Mouse (Mus musculus): Measurements from ENCODE around the gene AU022252. TPM values are rescaled to one million over a fixed set of nuclear protein-coding genes. Genes with fewer than 3 reads are reported as not detected.

AU022252 gene
- polyA plus RNA-seq, 1 experiment from 2014 or later = 28.7 TPM

GRCm38 (mm10) chr4:119195582-119196320 is 36.8 kb downstream of the AU022252 start:
- H3K4me1 ChIP-seq (replicated peaks) = peaks cover 27% of the 10 kb centered on the region
- H3K9ac ChIP-seq = peak overlapping the region; percentile 81
- 3% methylated on average over 18 of the region's 18 CpGs for WGBS
- peak overlapping the region; percentile 88 for H3K4me3 ChIP-seq
- no peaks in the 10 kb centered on the region for H3K27me3 ChIP-seq
- H3K9me3 ChIP-seq = no peaks in the 10 kb centered on the region
- H3K36me3 ChIP-seq = peaks cover 2% of the 10 kb centered on the region; the same call in 1 of the 2 replicates
- H3K27ac ChIP-seq (replicated peaks) = peak overlapping the region; percentile 85
- no peak for ATAC-seq (ENCODE audit: low FRiP score, low read depth)
- H3K4me2 ChIP-seq = peak overlapping the region; percentile 80

- ATAC-seq (ENCODE audit: low FRiP score, low read depth) = peak; percentile 93
Observed at GRCm38 (mm10) chr4:119194909-119195581, 37.5 kb downstream of the AU022252 start, which contains the start of gene Svbp. TSS of gene Svbp (plus strand) at chr4:119195306.

DNA sequence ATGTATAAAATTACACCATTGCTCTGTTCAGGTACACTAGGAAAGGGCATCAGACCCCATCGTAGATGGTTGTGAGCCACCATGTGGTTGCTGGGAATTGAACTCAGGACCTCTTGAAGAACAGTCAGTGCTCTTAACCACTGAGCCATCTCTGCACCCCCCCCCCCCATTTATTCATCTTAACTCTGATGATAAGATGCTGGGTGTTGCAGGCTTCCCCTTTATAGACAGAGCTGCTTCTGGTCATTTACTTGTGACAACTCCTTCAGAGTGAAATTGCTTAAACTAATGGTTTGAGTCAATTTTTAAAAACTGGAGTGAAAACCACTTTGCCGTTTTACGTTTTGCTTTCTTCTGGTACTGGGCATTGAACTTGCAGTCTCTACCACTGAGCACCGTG is 39.8 kb downstream of the AU022252 start:
- Histone ChIP-seq H3K36me3 (no peaks in the 10 kb centered on the region), H3K4me3 (no peak overlapping the region), H3K4me2 (no peak overlapping the region), H3K9me3 (no peaks in the 10 kb centered on the region), H3K9ac (no peak overlapping the region), H3K4me1 (replicated peaks) (peaks cover 20% of the 10 kb centered on the region), H3K27ac (replicated peaks) (no peak overlapping the region), H3K27me3 (no peaks in the 10 kb centered on the region)
- 92% methylated on average over 4 of the region's 4 CpGs for WGBS
- ATAC-seq (ENCODE audit: low FRiP score, low read depth) = no peak

More at GRCm38 (mm10) chr4:119194909-119195581, 37.5 kb downstream of the AU022252 start, which contains the start of gene Svbp:
- Histone ChIP-seq H3K4me2 (peak within 1 kb of the TSS; percentile 80), H3K4me1 (replicated peaks) (peaks cover 27% of the 10 kb centered on the region), H3K9ac (peak within 1 kb of the TSS; percentile 81), H3K4me3 (peak within 1 kb of the TSS; percentile 88), H3K27ac (replicated peaks) (peak within 1 kb of the TSS; percentile 85), H3K9me3 (no peaks in the 10 kb centered on the region), H3K36me3 (no peaks in the 10 kb centered on the region), H3K27me3 (no peaks in the 10 kb centered on the region)
- WGBS = 0% methylated on average over 38 of the region's 47 CpGs

DNA sequence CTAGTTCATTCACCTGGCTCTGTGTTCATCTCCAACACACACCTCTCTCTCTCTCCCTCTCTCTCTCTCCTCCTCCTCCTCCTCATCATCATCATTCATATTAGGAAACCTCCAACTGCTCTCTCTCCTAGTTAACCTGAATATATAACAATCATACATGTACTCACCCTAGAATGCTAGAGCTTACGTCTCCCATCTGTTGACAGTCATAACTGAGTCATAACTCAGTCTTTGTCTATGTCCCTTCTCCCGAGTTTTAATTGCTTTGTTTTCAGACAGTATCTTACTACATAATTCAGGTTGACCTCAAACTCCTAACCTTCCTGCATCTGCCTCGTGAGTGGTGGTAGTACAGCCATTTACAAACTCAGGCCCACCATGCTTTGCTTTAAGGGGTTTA is 41.2 kb downstream of the AU022252 start:
- WGBS = 76% methylated on average over 3 of the region's 3 CpGs
- H3K4me1 ChIP-seq (replicated peaks) = 0 out of 2 replicates have a peak, but pooled peaks cover 7% of the 10 kb centered on the region
- H3K4me3 ChIP-seq = no peak overlapping the region
- no peak overlapping the region for H3K4me2 ChIP-seq
- H3K9ac ChIP-seq = no peak overlapping the region
- H3K27me3 ChIP-seq = no peaks in the 10 kb centered on the region
- no peaks in the 10 kb centered on the region for H3K9me3 ChIP-seq
- no peak overlapping the region for H3K27ac ChIP-seq (replicated peaks)
- H3K36me3 ChIP-seq = no peaks in the 10 kb centered on the region
- ATAC-seq (ENCODE audit: low FRiP score, low read depth) = no peak

GRCm38 (mm10) chr4:119190618-119191017 is 41.9 kb downstream of the AU022252 start:
- no peak for ATAC-seq (ENCODE audit: low FRiP score, low read depth)
- Histone ChIP-seq H3K4me2 (no peak overlapping the region), H3K9ac (no peak overlapping the region), H3K4me1 (replicated peaks) (0 out of 2 replicates have a peak, but pooled peaks cover under 1% of the 10 kb centered on the region), H3K9me3 (no peaks in the 10 kb centered on the region), H3K36me3 (no peaks in the 10 kb centered on the region), H3K27ac (replicated peaks) (no peak overlapping the region), H3K4me3 (no peak overlapping the region), H3K27me3 (no peaks in the 10 kb centered on the region)
- WGBS = 88% methylated on average over 8 of the region's 8 CpGs

DNA sequence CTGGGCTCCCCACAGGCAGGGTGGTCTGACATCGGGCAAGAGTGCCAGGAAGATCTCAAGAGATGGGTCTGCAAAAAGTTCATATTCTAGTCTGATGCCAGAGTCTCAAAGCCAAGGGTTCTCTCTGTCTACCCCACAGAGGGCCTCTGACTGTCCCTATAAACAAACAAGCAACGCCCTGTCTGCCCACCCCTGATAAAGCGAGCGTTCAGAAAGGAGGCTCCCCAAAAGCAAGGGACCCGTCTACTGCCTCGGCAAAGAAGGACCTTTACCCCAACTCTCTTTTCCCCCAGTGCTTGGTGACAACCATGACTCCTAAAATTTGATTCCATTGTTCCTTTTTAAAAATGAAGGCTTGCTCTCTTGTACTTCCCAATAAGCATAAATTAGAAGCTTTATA is 42.6 kb downstream of the AU022252 start, which contains the start of gene Ermap:
Ermap (minus strand) TSS at position 148 of the 400 bp plus-strand sequence.
- Histone ChIP-seq H3K9me3 (no peaks in the 10 kb centered on the region), H3K36me3 (no peaks in the 10 kb centered on the region), H3K4me2 (no peak within 1 kb of the TSS), H3K27ac (replicated peaks) (no peak within 1 kb of the TSS), H3K4me1 (replicated peaks) (no peaks in the 10 kb centered on the region), H3K9ac (no peak within 1 kb of the TSS), H3K27me3 (no peaks in the 10 kb centered on the region), H3K4me3 (no peak within 1 kb of the TSS)
- no peak for ATAC-seq (ENCODE audit: low FRiP score, low read depth)
- WGBS = 66% methylated on average over 6 of the region's 6 CpGs

- Histone ChIP-seq H3K4me2 (no peak overlapping the region), H3K9ac (no peak overlapping the region), H3K27me3 (no peaks in the 10 kb centered on the region), H3K4me1 (replicated peaks) (no peaks in the 10 kb centered on the region), H3K9me3 (no peaks in the 10 kb centered on the region), H3K4me3 (no peak overlapping the region), H3K27ac (replicated peaks) (no peak overlapping the region), H3K36me3 (no peaks in the 10 kb centered on the region)
- ATAC-seq (ENCODE audit: low FRiP score, low read depth) = no peak
- WGBS = 34% methylated on average over 6 of the region's 6 CpGs
Observed at GRCm38 (mm10) chr4:119189392-119189791, 43.1 kb downstream of the AU022252 start.

DNA sequence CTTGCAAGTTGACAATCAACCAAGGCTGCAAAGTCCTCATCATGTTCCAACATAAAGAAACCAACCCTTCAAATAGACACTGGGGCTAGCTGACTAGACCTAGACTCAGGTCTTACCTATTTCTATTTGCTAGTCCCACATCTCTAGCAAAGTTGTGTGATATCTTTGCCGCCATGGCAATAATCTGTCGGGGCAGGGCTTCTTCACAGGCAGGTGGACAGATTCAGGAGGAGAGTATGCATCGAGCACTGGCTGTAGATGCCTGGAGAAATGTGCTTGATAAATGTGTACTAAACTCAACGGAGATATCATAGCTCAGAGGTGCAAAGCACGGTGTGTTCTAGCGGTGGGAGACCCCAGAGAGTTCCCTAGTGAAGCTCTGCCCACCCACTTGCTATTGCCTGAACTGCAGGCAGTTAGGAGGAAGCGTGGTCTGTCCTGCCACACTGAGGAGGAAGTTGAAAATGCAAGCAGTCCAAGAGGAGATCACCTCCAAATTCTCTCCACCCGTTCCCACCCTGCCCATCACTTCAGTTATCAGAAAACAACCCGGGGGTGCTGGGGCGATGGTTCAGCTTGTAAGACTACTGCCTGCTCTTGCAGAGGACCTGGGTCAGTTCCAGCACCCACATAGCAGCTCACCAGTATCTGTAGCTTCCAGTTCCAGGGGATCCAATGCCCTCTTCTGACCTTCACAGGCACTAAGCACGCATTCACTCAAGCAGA is 44.3 kb downstream of the AU022252 start:
- Histone ChIP-seq H3K4me3 (no peak overlapping the region), H3K4me1 (replicated peaks) (no peaks in the 10 kb centered on the region), H3K9ac (no peak overlapping the region), H3K9me3 (no peaks in the 10 kb centered on the region), H3K4me2 (no peak overlapping the region), H3K27ac (replicated peaks) (no peak overlapping the region), H3K27me3 (no peaks in the 10 kb centered on the region), H3K36me3 (no peaks in the 10 kb centered on the region)
- 61% methylated on average over 11 of the region's 11 CpGs for WGBS
- ATAC-seq (ENCODE audit: low FRiP score, low read depth) = no peak

DNA sequence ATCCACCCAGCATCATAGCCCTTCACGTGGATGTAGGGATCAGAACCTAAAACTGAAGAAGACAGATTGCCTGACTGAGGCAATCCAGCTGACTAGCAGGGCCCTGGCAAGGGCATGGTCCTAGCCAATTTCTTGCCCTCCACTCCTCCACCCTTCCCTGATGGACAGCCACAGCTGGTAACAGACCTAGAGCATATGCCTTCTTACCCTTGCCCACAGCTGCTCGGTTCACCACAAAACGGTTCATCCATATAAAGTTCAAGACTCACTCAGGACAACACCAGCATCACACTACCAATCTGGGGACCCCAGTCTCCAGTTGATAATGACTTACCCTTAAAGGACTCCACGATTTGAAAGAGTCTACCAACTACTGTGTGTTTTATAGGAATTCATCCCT is 46.7 kb downstream of the AU022252 start:
- WGBS = 83% methylated on average over 4 of the region's 4 CpGs

DNA sequence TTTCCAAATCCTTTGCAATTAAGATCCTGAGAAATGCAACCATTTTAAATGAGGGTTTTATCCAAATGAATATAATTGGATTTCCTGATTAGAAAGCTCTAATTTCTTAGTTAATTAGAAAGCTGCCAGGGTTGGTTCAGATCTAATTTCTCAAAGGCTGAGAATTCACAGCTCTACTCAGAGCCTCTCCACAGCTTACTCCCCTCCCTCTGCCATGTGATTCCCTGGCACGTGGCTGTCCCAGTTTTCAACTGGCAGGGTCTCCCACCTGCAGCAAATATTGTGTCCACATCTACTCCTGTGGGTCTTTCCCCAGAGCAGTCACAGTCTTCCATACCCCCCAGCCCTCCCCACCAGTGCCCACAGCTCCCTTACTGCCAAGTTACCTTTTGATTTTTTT is 49.0 kb downstream of the AU022252 start:
- Histone ChIP-seq H3K9ac (no peak overlapping the region), H3K36me3 (no peaks in the 10 kb centered on the region), H3K9me3 (no peaks in the 10 kb centered on the region), H3K27me3 (no peaks in the 10 kb centered on the region), H3K27ac (replicated peaks) (no peak overlapping the region), H3K4me1 (replicated peaks) (no peaks in the 10 kb centered on the region), H3K4me2 (no peak overlapping the region), H3K4me3 (no peak overlapping the region)
- WGBS = 54% methylated on average over 1 of the region's 1 CpGs
- ATAC-seq (ENCODE audit: low FRiP score, low read depth) = no peak

More for the DNA sequence above, 46.7 kb downstream of the AU022252 start:
- H3K9me3 ChIP-seq = no peaks in the 10 kb centered on the region
- no peak overlapping the region for H3K4me2 ChIP-seq
- ATAC-seq (ENCODE audit: low FRiP score, low read depth) = no peak
- no peak overlapping the region for H3K9ac ChIP-seq
- no peaks in the 10 kb centered on the region for H3K27me3 ChIP-seq
- no peak overlapping the region for H3K4me3 ChIP-seq
- no peaks in the 10 kb centered on the region for H3K4me1 ChIP-seq (replicated peaks)
- no peaks in the 10 kb centered on the region for H3K36me3 ChIP-seq
- H3K27ac ChIP-seq (replicated peaks) = no peak overlapping the region

GRCm38 (mm10) chr4:119181456-119181855 is 51.1 kb downstream of the AU022252 start:
- Histone ChIP-seq H3K27me3 (no peaks in the 10 kb centered on the region), H3K4me3 (no peak overlapping the region), H3K27ac (replicated peaks) (no peak overlapping the region), H3K36me3 (no peaks in the 10 kb centered on the region), H3K4me2 (no peak overlapping the region), H3K4me1 (replicated peaks) (no peaks in the 10 kb centered on the region), H3K9me3 (no peaks in the 10 kb centered on the region), H3K9ac (no peak overlapping the region)
- WGBS = 91% methylated on average over 9 of the region's 9 CpGs
- ATAC-seq (ENCODE audit: low FRiP score, low read depth) = no peak

Data from hindbrain, embryonic 15.5 days (tissue).